Comparison of ENCODE assay signal across 21 mouse cellular contexts in the genomic region with DNA sequence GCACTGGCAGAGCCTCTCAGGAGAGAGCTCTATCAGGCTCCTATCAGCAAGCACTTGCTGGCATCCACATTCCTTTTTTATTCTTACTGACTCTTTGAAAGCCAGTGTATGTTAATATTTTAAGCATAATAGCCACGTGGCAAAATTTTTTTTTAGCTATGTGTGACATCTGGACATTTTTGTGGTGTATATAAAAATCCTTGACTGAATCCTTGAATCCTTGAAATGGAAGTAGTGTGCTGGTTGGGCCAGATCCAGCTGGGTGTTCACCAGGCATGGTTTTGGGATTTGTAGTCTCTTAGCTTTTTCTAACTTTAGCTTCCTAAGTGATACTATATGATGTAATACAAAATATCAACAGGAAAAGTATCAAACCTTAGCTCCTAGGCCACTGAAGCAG. TPM values are rescaled to one million over a fixed set of nuclear protein-coding genes. Genes with fewer than 3 reads are reported as not detected.
DNase-seq lines count a peak whose midpoint lies in the region; ATAC-seq lines count a peak whose summit lies in the region.
"Had no signal": no experiment of that assay in that cellular context is flagged by ENCODE, and none has a peak within 500 bp of the region (broad histone marks: within the 10 kb centered on the region; RNA-seq: fewer than 3 reads in every experiment).

No protein-coding gene starts in this region.

- no peak overlapping the region for H3K4me3 ChIP-seq in forebrain, embryonic 14.5 days (ENCODE audit: low read depth, low read length)
- H3K4me3 ChIP-seq: erythroblast, embryonic 14.5 days; forebrain, embryonic 15.5 days; hindbrain, embryonic 15.5 days; intestine, embryonic 15.5 days; midbrain, embryonic 13.5 days; neural tube, embryonic 13.5 days had no signal

- H3K36me3 ChIP-seq in forebrain, embryonic 14.5 days (ENCODE audit: control insufficient read depth, insufficient read depth, low read length): peaks cover 16% of the 10 kb centered on the region

- H3K4me2 ChIP-seq in forebrain, embryonic 14.5 days (ENCODE audit: low read length): no peak overlapping the region
- H3K4me2 ChIP-seq: forebrain, embryonic 15.5 days; hindbrain, embryonic 15.5 days; intestine, embryonic 15.5 days; midbrain, embryonic 13.5 days; neural tube, embryonic 13.5 days had no signal

- no peak for ATAC-seq in forebrain, embryonic 14.5 days
- ATAC-seq: forebrain, embryonic 15.5 days; intestine, embryonic 15.5 days; midbrain, embryonic 13.5 days had no signal

- H3K27me3 ChIP-seq in forebrain, embryonic 14.5 days (replicated peaks; ENCODE audit: control insufficient read depth, insufficient read depth, low read length): no peaks in the 10 kb centered on the region
- H3K27me3 ChIP-seq: forebrain, embryonic 15.5 days; hindbrain, embryonic 15.5 days; intestine, embryonic 15.5 days; midbrain, embryonic 13.5 days; neural tube, embryonic 13.5 days had no signal

- 68% methylated on average over 1 of the region's 1 CpGs for WGBS in forebrain, embryonic 14.5 days

- no peak overlapping the region for H3K9ac ChIP-seq in forebrain, embryonic 14.5 days (ENCODE audit: low read length)
- H3K9ac ChIP-seq: forebrain, embryonic 15.5 days; hindbrain, embryonic 15.5 days; intestine, embryonic 15.5 days; liver, embryonic 14.5 days; midbrain, embryonic 13.5 days; neural tube, embryonic 13.5 days had no signal

- no peaks in the 10 kb centered on the region for H3K9me3 ChIP-seq in forebrain, embryonic 14.5 days (replicated peaks; ENCODE audit: control insufficient read depth, low read length)
- H3K9me3 ChIP-seq: forebrain, embryonic 15.5 days; G1E; hindbrain, embryonic 15.5 days; intestine, embryonic 15.5 days; midbrain, embryonic 13.5 days; neural tube, embryonic 13.5 days had no signal

- H3K4me1 ChIP-seq in forebrain, embryonic 14.5 days (ENCODE audit: control insufficient read depth, insufficient read depth, low read length): no peaks in the 10 kb centered on the region
- H3K4me1 ChIP-seq: hindbrain, embryonic 15.5 days; intestine, embryonic 15.5 days; neural tube, embryonic 13.5 days had no signal

- H3K27ac ChIP-seq in forebrain, embryonic 14.5 days (ENCODE audit: low read depth, low read length): no peak overlapping the region
- H3K27ac ChIP-seq: forebrain, embryonic 15.5 days; hindbrain, embryonic 15.5 days; intestine, embryonic 15.5 days; liver, embryonic 14.5 days; midbrain, embryonic 13.5 days; neural tube, embryonic 13.5 days had no signal

- peak; percentile 42 for DNase-seq in adrenal gland, adult 2 months
- no peak for DNase-seq in adrenal gland, adult 18-20 months (ENCODE audit: low spot score in 2 of 2)
- DNase-seq in left cerebral cortex, postnatal 10 days (ENCODE audit: extremely low spot score in 1 of 2, low spot score in 2 of 2): peak; percentile 40 to 58
- no peak for DNase-seq in left cerebral cortex, adult 11 months (ENCODE audit: low spot score)
- DNase-seq in brain, adult 2 months (ENCODE audit: low read depth, low spot score): peak; percentile 71
- DNase-seq in right cerebral cortex, postnatal 25 days: peak; percentile 19
- no peak for DNase-seq in c-Kit-positive CD71-positive TER-119-positive erythroid progenitor cells, embryonic 14.5 days (ENCODE audit: low spot score)
- no peak for DNase-seq in forebrain, embryonic 14.5 days (ENCODE audit: low spot score)
- DNase-seq: cerebellum, adult 8-10 months; heart, adult 11 months; heart, postnatal 36 days; kidney, adult 9 months; kidney, postnatal 36 days had no signal

- intact Hi-C loops in left cerebral cortex, postnatal 10 days (cut with DNase I): no loop called here

RNA-seq across cellular contexts. Expression of a gene that starts 32.8 kb away (rescaled TPM):
- 10 to 100 TPM; 70.4 to 84.6 TPM for total RNA-seq in adrenal gland, adult 2 months (2021)
- 24.1 and 30.2 TPM in 2 replicates for polyA plus RNA-seq in adrenal gland, adult 2 months (2012; rRNA removed)
- 10 to 100 TPM; 63.9 to 78.9 TPM for total RNA-seq in adrenal gland, adult 18-20 months (2021)
- 10 to 100 TPM; 35.1 to 36.4 TPM for total RNA-seq in left cerebral cortex, postnatal 10 days (2021)
- polyA plus RNA-seq in forebrain, embryonic 14.5 days (2014; fragmentation: Nextera tagmentation; extraction: Ambion mirVana): 31.2 and 31.3 TPM in 2 replicates

RNA-seq across cellular contexts. Expression of a gene that starts 46.2 kb away (rescaled TPM):
- 100 to 1,000 TPM; 362 to 464 TPM for total RNA-seq in adrenal gland, adult 2 months (2021)
- polyA plus RNA-seq in adrenal gland, adult 2 months (2012; rRNA removed): 241 and 338 TPM in 2 replicates
- total RNA-seq in adrenal gland, adult 18-20 months (2021): 100 to 1,000 TPM; 269 to 456 TPM
- total RNA-seq in left cerebral cortex, postnatal 10 days (2021): 100 to 1,000 TPM; 415 to 438 TPM
- polyA plus RNA-seq in forebrain, embryonic 14.5 days (2014; fragmentation: Nextera tagmentation; extraction: Ambion mirVana): 255 and 275 TPM in 2 replicates

RNA-seq across cellular contexts. Expression of a gene that starts 47.8 kb away (rescaled TPM):
- total RNA-seq in adrenal gland, adult 2 months (2021): 1 to 10 TPM; 3.5 to 4.7 TPM
- 2.7 and 3.0 TPM in 2 replicates for polyA plus RNA-seq in adrenal gland, adult 2 months (2012; rRNA removed)
- total RNA-seq in adrenal gland, adult 18-20 months (2021): 1 to 10 TPM; 4.5 to 4.8 TPM
- total RNA-seq in left cerebral cortex, postnatal 10 days (2021): 10 to 100 TPM; 14.9 to 15.1 TPM
- polyA plus RNA-seq in forebrain, embryonic 14.5 days (2014; fragmentation: Nextera tagmentation; extraction: Ambion mirVana): 28.9 and 29.5 TPM in 2 replicates

Comparison
In these comparisons a context has a peak if more than half of its experiments do, and no peak if none do; other contexts are left out.
1. DNase-seq: peak in adrenal gland, adult 2 months (single experiment), left cerebral cortex, postnatal 10 days (2 of 2), brain, adult 2 months (single experiment) and right cerebral cortex, postnatal 25 days (single experiment); none in adrenal gland, adult 18-20 months (0 of 2), left cerebral cortex, adult 11 months (single experiment), c-Kit-positive CD71-positive TER-119-positive erythroid progenitor cells, embryonic 14.5 days (single experiment) and forebrain, embryonic 14.5 days (single experiment).